Mouse (Mus musculus) thymus, postnatal 4 days (tissue): Measurements from ENCODE around the gene Hhat.

Source experiments
- DNase-seq: peaks from one replicate; pipeline ENCODE4 v3.0.0; 2021

Hhat gene

GRCm38 (mm10) chr1:192543686-192544085 lies 227.3 kb downstream of the Hhat start:
- no peak for DNase-seq

- DNase-seq = no peak
These were observed 228.9 kb downstream of the Hhat start for GRCm38 (mm10) chr1:192542093-192542492.

GRCm38 (mm10) chr1:192537169-192537568 lies 233.9 kb downstream of the Hhat start:
- DNase-seq = no peak

GRCm38 (mm10) chr1:192536440-192536839 lies 234.6 kb downstream of the Hhat start:
- no peak for DNase-seq

GRCm38 (mm10) chr1:192533016-192533415 lies 238.0 kb downstream of the Hhat start:
- no peak for DNase-seq

- no peak for DNase-seq
These were observed 238.8 kb downstream of the Hhat start for GRCm38 (mm10) chr1:192532212-192532611.

- DNase-seq = no peak
These were observed 239.4 kb downstream of the Hhat start for GRCm38 (mm10) chr1:192531490-192532146.

GRCm38 (mm10) chr1:192525711-192526350 lies 245.2 kb downstream of the Hhat start:
- DNase-seq = no peak

GRCm38 (mm10) chr1:192522376-192523178 lies 248.4 kb downstream of the Hhat start:
- no peak for DNase-seq

GRCm38 (mm10) chr1:192520836-192521435 lies 250.1 kb downstream of the Hhat start:
- DNase-seq = no peak

- no peak for DNase-seq
These were observed 251.3 kb downstream of the Hhat start for GRCm38 (mm10) chr1:192519713-192520112.

- no peak for DNase-seq
These were observed 255.7 kb downstream of the Hhat start for GRCm38 (mm10) chr1:192515373-192515772.

GRCm38 (mm10) chr1:192512821-192513220 lies 258.2 kb downstream of the Hhat start:
- DNase-seq = no peak

- DNase-seq = no peak
These were observed 267.4 kb downstream of the Hhat start for GRCm38 (mm10) chr1:192503651-192504050.

GRCm38 (mm10) chr1:192502835-192503234 lies 268.2 kb downstream of the Hhat start:
- DNase-seq = no peak

GRCm38 (mm10) chr1:192502016-192502415 lies 269.0 kb downstream of the Hhat start:
- no peak for DNase-seq

- no peak for DNase-seq
These were observed 273.5 kb downstream of the Hhat start for GRCm38 (mm10) chr1:192497505-192497904.

GRCm38 (mm10) chr1:192489908-192490825 lies 280.9 kb downstream of the Hhat start:
- DNase-seq = no peak

GRCm38 (mm10) chr1:192487571-192487970 lies 283.5 kb downstream of the Hhat start:
- DNase-seq = no peak

- no peak for DNase-seq
These were observed 286.0 kb downstream of the Hhat start for GRCm38 (mm10) chr1:192485030-192485429.

GRCm38 (mm10) chr1:192481446-192481845 lies 289.6 kb downstream of the Hhat start:
- no peak for DNase-seq

GRCm38 (mm10) chr1:192480072-192480784 lies 290.8 kb downstream of the Hhat start:
- no peak for DNase-seq
